Mouse (Mus musculus) heart, embryonic 13.5 days (tissue): ENCODE measurements around the gene Jak3. TPM values are rescaled to one million over a fixed set of nuclear protein-coding genes. Genes with fewer than 3 reads are reported as not detected.

Experiments
- ATAC-seq: fragments of 200-750 bp; cut with Nextera tagmentation; 2 replicates; pipeline ENCODE4 v1.8.0; 2017; ENCODE audit warnings: moderate TSS enrichment; ENCODE audit not compliant: insufficient number of reproducible peaks, low FRiP score, low TSS enrichment; ENCODE audit errors: extremely low read depth
- H3K27ac ChIP-seq: fragments of 300-500 bp; sonication (generic); replicated peaks from 2 replicates; pipeline ENCODE4 v1.5.1; 2015; ENCODE audit warnings: moderate library complexity, mild to moderate bottlenecking, inconsistent platforms
- H3K27me3 ChIP-seq: fragments of 300-500 bp; sonication (generic); replicated peaks from 2 replicates; pipeline ENCODE4 v1.6.1; 2015; ENCODE audit warnings: mild to moderate bottlenecking, inconsistent platforms
- H3K36me3 ChIP-seq: fragments of 300-500 bp; sonication (generic); 2 replicates; pipeline ENCODE4 v1.6.1; 2015; ENCODE audit warnings: mild to moderate bottlenecking, inconsistent platforms
- H3K4me1 ChIP-seq: fragments of 300-500 bp; sonication (generic); 2 replicates; pipeline ENCODE4 v1.6.1; 2015; ENCODE audit warnings: inconsistent platforms
- H3K4me2 ChIP-seq: fragments of 300-500 bp; sonication (generic); 2 replicates; pipeline ENCODE4 v1.6.1; 2015; ENCODE audit warnings: inconsistent platforms, mild to moderate bottlenecking, moderate library complexity
- H3K4me3 ChIP-seq: fragments of 300-500 bp; sonication (generic); 2 replicates; pipeline ENCODE4 v1.5.1; 2015; ENCODE audit warnings: moderate library complexity, mild to moderate bottlenecking, inconsistent platforms
- H3K9ac ChIP-seq: fragments of 300-500 bp; sonication (generic); 2 replicates; pipeline ENCODE4 v1.6.1; 2015; ENCODE audit warnings: inconsistent platforms, mild to moderate bottlenecking, moderate library complexity
- H3K9me3 ChIP-seq: fragments of 300-500 bp; sonication (generic); 2 replicates; pipeline ENCODE4 v1.6.1; 2016; ENCODE audit warnings: inconsistent platforms
- WGBS: fragments of 180-500 bp; shearing (Covaris S2); methylation state at CpG from one replicate; pipeline ENCODE4 v1.1.7; 2015; ENCODE audit warnings: mixed read lengths; 5-methylcytosine and 5-hydroxymethylcytosine counted together
- polyA plus RNA-seq: library from polyadenylated mRNA; unstranded; fragments of >200 nt; fragmentation: Nextera tagmentation; extraction: Ambion mirVana; gene quantifications from 2 replicates; pipeline ENCODE4 v1.2.1, GENCODE M21; 2015

Jak3 gene
- 7.6 and 7.7 TPM in 2 replicates for polyA plus RNA-seq

DNA sequence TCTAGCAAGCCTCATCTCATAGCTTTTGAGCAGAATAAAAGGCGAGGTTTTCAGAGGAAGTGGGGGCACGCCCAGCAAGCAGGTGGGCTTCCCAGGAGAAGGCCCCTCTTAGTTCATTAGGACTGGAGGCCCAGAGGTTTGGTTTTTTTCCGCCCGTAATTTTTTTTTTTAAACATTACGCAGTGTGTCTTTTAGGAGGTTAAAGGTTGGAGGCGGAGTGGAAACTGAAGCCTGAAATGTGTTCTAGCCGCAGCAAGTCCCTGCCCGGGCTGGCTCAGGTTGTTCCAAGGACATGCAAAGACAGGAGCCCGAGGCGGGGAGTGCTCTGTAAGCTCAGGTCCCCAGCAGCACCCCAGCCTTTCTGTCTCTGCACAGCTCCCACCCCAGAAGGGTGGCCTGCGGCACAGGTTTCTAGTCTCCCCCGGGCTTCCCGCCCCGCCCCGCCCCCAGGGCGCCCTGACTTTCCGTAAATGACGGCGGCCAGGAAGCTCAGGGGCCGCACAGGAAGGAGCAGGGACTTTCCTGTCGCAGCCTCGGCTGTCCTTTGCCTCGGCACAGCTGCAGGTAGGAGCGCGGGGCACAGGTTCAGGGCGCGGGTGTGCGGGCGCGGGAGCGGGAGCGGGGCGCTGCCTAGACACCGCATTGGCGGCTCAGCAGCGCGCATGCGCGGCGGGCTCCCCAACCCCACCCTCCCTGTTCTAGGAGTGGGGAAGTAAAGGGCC is at the start of gene Jak3:
Jak3 (plus strand) TSS at position 277 of the 722 bp plus-strand sequence.
- peak; percentile 32; the same call in 1 of the 2 replicates for ATAC-seq
- H3K27me3 ChIP-seq: peaks cover 39% of the 10 kb centered on the region
- WGBS: 3% methylated on average over 40 of the region's 40 CpGs
- H3K4me3 ChIP-seq: peak within 1 kb of the TSS; percentile 86
- H3K4me1 ChIP-seq: peaks cover 46% of the 10 kb centered on the region
- peaks cover 5% of the 10 kb centered on the region; the same call in 1 of the 2 replicates for H3K36me3 ChIP-seq
- peak within 1 kb of the TSS; percentile 87 for H3K4me2 ChIP-seq
- H3K27ac ChIP-seq: peak within 1 kb of the TSS; percentile 76
- peak within 1 kb of the TSS; percentile 93 for H3K9ac ChIP-seq
- H3K9me3 ChIP-seq: no peaks in the 10 kb centered on the region

GRCm38 (mm10) chr8:71626753-71627152 is 49.3 kb upstream of the Jak3 start:
- H3K4me1 ChIP-seq: peaks cover 30% of the 10 kb centered on the region
- no peak overlapping the region for H3K4me2 ChIP-seq
- H3K27ac ChIP-seq: peak overlapping the region; percentile 82
- H3K9ac ChIP-seq: no peak overlapping the region
- H3K9me3 ChIP-seq: peaks cover 23% of the 10 kb centered on the region
- no peak for ATAC-seq
- WGBS: 81% methylated on average over 9 of the region's 9 CpGs
- peaks cover 48% of the 10 kb centered on the region for H3K36me3 ChIP-seq
- no peak overlapping the region for H3K4me3 ChIP-seq
- peaks cover 24% of the 10 kb centered on the region for H3K27me3 ChIP-seq

GRCm38 (mm10) chr8:71627265-71628099 is 48.6 kb upstream of the Jak3 start:
- 46% methylated on average over 9 of the region's 9 CpGs for WGBS
- peak overlapping the region; percentile 82 for H3K27ac ChIP-seq
- no peak overlapping the region for H3K4me3 ChIP-seq
- no peak for ATAC-seq
- peaks cover 32% of the 10 kb centered on the region for H3K27me3 ChIP-seq
- H3K4me1 ChIP-seq: peaks cover 30% of the 10 kb centered on the region
- H3K4me2 ChIP-seq: peak overlapping the region; percentile 13
- peak overlapping the region; percentile 50; the same call in 1 of the 2 replicates for H3K9ac ChIP-seq
- peaks cover 20% of the 10 kb centered on the region for H3K9me3 ChIP-seq
- peaks cover 40% of the 10 kb centered on the region for H3K36me3 ChIP-seq

DNA sequence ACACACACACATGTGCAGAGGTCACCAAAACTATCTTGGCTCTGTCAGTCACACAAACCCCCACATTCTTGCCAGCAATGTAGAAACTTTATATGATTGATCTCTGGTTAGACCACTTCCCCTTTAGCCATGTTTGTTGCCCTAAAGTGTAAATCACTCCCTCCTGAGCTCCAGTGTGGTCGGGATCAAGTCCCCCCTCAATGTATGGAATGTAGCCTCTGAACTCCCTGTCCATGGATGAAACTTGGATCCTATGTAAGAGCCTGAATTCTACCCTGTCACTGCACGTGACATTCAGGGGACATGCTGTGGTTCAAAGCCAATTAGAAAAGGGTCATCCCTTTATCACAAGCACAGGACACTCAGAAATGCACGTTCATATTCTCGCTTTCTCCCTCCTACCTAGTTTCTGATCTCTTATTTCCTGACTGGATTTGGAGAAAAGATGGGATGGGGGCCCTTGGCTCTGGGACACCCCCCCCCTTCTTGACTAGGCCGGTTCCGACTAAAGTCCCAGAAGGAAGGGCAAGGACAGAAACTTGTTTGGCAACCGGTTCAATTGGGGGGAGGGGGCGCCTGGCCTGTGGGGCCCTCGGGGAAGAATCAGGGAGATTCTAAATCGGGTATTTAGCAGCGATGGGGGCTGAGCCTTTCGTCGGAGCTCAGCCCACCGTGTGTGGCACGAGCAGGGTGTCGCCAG is 47.5 kb upstream of the Jak3 start:
- peak overlapping the region; percentile 80 for H3K9ac ChIP-seq
- H3K9me3 ChIP-seq: peaks cover 17% of the 10 kb centered on the region
- peaks cover 30% of the 10 kb centered on the region for H3K36me3 ChIP-seq
- H3K27me3 ChIP-seq: peaks cover 42% of the 10 kb centered on the region
- H3K27ac ChIP-seq: peak overlapping the region; percentile 82
- H3K4me3 ChIP-seq: peak overlapping the region; percentile 57
- 8% methylated on average over 16 of the region's 16 CpGs for WGBS
- peaks cover 30% of the 10 kb centered on the region for H3K4me1 ChIP-seq
- ATAC-seq: no peak
- peak overlapping the region; percentile 91 for H3K4me2 ChIP-seq

GRCm38 (mm10) chr8:71629096-71629697 is 46.9 kb upstream of the Jak3 start:
- H3K36me3 ChIP-seq: peaks cover 23% of the 10 kb centered on the region
- peak overlapping the region; percentile 91 for H3K4me2 ChIP-seq
- ATAC-seq: peak; percentile 70
- WGBS: 2% methylated on average over 55 of the region's 55 CpGs
- peaks cover 49% of the 10 kb centered on the region for H3K27me3 ChIP-seq
- peak overlapping the region; percentile 80 for H3K9ac ChIP-seq
- H3K9me3 ChIP-seq: peaks cover 15% of the 10 kb centered on the region
- peak overlapping the region; percentile 82 for H3K27ac ChIP-seq
- H3K4me1 ChIP-seq: peaks cover 34% of the 10 kb centered on the region
- H3K4me3 ChIP-seq: peak overlapping the region; percentile 57

- ATAC-seq: 0 out of 2 replicates have a peak, but pooled peaks have one; percentile 0
- Histone ChIP-seq H3K4me3 (peak overlapping the region; percentile 57), H3K4me2 (peak overlapping the region; percentile 91), H3K4me1 (peaks cover 38% of the 10 kb centered on the region), H3K36me3 (peaks cover 17% of the 10 kb centered on the region), H3K27ac (no peak overlapping the region), H3K9me3 (peaks cover 15% of the 10 kb centered on the region), H3K27me3 (peaks cover 55% of the 10 kb centered on the region), H3K9ac (peak overlapping the region; percentile 80)
- WGBS: 6% methylated on average over 25 of the region's 25 CpGs
Measured at GRCm38 (mm10) chr8:71629781-71630212, 46.3 kb upstream of the Jak3 start.

- peaks cover 38% of the 10 kb centered on the region for H3K4me1 ChIP-seq
- H3K27ac ChIP-seq: no peak overlapping the region
- H3K4me3 ChIP-seq: no peak overlapping the region
- ATAC-seq: no peak
- H3K9me3 ChIP-seq: peaks cover 15% of the 10 kb centered on the region
- no peak overlapping the region for H3K9ac ChIP-seq
- H3K4me2 ChIP-seq: no peak overlapping the region
- H3K36me3 ChIP-seq: peaks cover 7% of the 10 kb centered on the region
- WGBS: 80% methylated on average over 6 of the region's 6 CpGs
- H3K27me3 ChIP-seq: peaks cover 64% of the 10 kb centered on the region
Measured at GRCm38 (mm10) chr8:71630761-71631160, 45.3 kb upstream of the Jak3 start.

DNA sequence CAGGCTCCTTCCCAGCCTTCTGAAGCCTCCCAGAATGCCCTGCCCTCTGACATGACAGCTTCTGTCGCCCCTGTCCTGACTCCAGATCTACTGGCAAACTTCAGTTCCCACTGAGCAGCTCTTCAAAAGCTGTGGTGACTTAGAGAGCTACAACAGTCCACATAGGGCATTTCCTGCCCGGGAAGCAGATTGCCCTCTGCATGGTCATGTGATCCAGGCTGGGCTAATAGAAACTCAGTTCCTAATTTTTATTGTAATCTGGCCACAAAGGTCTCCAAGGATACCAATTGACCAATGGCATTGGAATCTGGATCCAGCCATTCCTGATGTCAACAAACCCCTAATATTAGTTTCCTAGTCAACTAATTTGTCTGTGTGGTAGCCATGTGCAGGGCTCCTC is 44.2 kb upstream of the Jak3 start:
- no peak overlapping the region for H3K9ac ChIP-seq
- no peak for ATAC-seq
- no peak overlapping the region for H3K4me3 ChIP-seq
- peaks cover 15% of the 10 kb centered on the region for H3K9me3 ChIP-seq
- WGBS: 57% methylated on average over 2 of the region's 2 CpGs
- peaks cover 38% of the 10 kb centered on the region for H3K4me1 ChIP-seq
- H3K27ac ChIP-seq: no peak overlapping the region
- H3K36me3 ChIP-seq: no peaks in the 10 kb centered on the region
- peaks cover 69% of the 10 kb centered on the region for H3K27me3 ChIP-seq
- no peak overlapping the region for H3K4me2 ChIP-seq

- no peaks in the 10 kb centered on the region for H3K36me3 ChIP-seq
- no peak overlapping the region for H3K4me2 ChIP-seq
- H3K4me1 ChIP-seq: peaks cover 26% of the 10 kb centered on the region
- no peak overlapping the region for H3K4me3 ChIP-seq
- no peak for ATAC-seq
- peaks cover 69% of the 10 kb centered on the region for H3K27me3 ChIP-seq
- WGBS: 13% methylated on average over 19 of the region's 22 CpGs
- H3K9me3 ChIP-seq: peaks cover 15% of the 10 kb centered on the region
- no peak overlapping the region for H3K9ac ChIP-seq
- no peak overlapping the region for H3K27ac ChIP-seq
Measured at GRCm38 (mm10) chr8:71633164-71633563, 42.9 kb upstream of the Jak3 start.

GRCm38 (mm10) chr8:71633981-71634667 is 42.0 kb upstream of the Jak3 start:
- Histone ChIP-seq H3K9ac (0 out of 2 replicates have a peak overlapping the region, but pooled peaks have one; percentile 7), H3K27ac (no peak overlapping the region), H3K27me3 (peaks cover 69% of the 10 kb centered on the region), H3K4me3 (peak overlapping the region; percentile 19), H3K36me3 (no peaks in the 10 kb centered on the region), H3K4me1 (peaks cover 17% of the 10 kb centered on the region), H3K9me3 (peaks cover 15% of the 10 kb centered on the region), H3K4me2 (peak overlapping the region; percentile 58)
- ATAC-seq: no peak
- 5% methylated on average over 26 of the region's 26 CpGs for whole genome bisulfite sequencing
